Mouse (Mus musculus) brain, adult 2 months (tissue): ENCODE results near the gene Prkg1.

Experiments
- DNase-seq: peaks from one replicate; pipeline ENCODE4 v3.0.0; 2011; ENCODE audit warnings: low read depth, low spot score

The Prkg1 gene

DNA sequence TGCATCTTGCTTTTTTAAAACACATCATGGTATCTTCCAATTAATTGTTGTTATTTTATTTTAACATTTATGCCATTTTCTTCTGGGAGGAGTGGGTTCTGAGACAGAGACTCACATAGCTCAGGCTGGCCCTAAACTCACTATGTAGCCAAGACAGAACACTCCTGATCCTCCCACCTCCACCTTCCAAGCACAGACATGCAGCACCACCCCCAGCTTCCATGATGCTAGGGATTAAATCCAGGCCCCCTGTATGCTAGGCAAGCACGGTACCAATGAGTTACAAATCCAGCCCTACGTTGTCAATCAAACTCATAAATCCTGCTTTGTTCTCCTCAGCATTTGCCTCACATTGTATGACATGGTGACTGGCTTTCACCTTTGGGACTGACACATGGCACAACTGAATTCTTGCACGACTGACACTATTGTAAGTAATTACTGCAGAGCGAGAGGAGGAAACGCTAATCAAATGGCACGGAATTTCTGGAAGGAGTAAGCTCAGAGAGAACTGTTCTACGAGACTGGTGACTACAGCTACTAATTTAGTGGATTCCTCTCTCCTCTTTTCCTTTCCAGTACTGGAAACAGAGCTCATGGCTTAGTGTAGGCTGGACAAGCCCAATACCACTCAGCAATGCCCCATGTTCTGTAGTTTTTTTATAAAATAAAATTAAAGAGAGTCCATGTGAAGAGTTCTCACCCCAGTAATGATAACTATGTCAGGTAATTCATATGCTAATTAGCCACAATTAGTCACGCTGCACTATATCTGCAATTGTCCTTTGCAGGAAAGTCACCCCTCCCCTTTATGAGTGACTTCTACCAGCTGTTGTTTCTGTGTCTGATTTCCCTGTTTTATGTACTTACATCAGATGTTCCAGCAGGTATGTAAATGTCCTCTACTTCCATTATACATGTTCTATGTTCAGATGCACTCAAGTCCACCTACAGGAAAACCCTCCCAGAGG is 133.6 kb downstream of the Prkg1 start:
- no peak for DNase-seq

- no peak for DNase-seq
These were observed 143.1 kb downstream of the Prkg1 start for GRCm38 (mm10) chr19:31621716-31622115.

GRCm38 (mm10) chr19:31616830-31617229 is 148.0 kb downstream of the Prkg1 start:
- DNase-seq, result no peak

DNA sequence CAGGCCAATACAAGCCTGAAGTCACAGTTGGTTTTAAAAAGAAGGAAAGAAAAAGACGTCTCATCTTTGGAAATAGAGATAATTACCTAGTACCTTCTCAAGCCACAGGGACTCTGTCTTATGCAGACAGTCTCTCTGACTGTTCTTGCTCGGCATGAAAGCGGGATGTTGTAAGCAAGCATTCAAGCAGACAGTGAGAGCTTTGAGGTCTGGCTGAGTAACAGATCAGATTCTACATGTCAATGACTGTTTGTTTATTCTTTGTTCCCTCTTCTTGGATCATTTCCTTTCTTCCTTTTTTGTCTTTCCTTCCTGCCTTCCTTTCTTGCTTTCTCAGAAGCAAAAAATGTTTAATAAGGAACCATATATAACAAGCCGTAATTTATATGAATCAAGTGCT is 148.7 kb downstream of the Prkg1 start:
- DNase-seq, result no peak

GRCm38 (mm10) chr19:31613146-31613545 is 151.7 kb downstream of the Prkg1 start:
- DNase-seq, result peak; percentile 38

GRCm38 (mm10) chr19:31602578-31602977 is 162.3 kb downstream of the Prkg1 start:
- no peak for DNase-seq

DNA sequence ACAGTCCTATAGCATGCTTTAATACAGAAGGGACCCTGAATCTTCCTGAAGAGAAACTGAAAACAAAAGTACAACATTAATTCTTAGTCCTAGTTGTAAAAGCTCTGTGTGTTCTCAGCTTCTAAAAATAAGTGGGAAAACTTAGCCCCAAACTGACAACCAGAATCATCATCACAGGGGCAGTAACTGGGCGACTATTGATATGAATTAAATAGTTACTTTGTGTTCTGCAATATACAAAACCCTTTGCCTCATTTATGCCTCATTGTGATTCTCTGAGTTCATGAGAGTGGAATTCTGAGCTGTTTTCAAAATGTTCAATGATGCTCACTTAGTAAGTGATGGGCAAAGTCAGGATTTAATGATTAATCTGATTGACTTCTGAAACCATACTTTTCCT is 170.8 kb downstream of the Prkg1 start:
- no peak for DNase-seq

GRCm38 (mm10) chr19:31590701-31591100 is 174.1 kb downstream of the Prkg1 start:
- no peak for DNase-seq

- DNase-seq, result no peak
These were observed 187.7 kb downstream of the Prkg1 start for GRCm38 (mm10) chr19:31577092-31577491.

GRCm38 (mm10) chr19:31564329-31564728 is 200.5 kb downstream of the Prkg1 start:
- DNase-seq, result peak; percentile 79

- no peak for DNase-seq
These were observed 218.8 kb downstream of the Prkg1 start for GRCm38 (mm10) chr19:31546063-31546462.

- peak; percentile 53 for DNase-seq
These were observed 233.5 kb downstream of the Prkg1 start for GRCm38 (mm10) chr19:31531249-31531740.

DNA sequence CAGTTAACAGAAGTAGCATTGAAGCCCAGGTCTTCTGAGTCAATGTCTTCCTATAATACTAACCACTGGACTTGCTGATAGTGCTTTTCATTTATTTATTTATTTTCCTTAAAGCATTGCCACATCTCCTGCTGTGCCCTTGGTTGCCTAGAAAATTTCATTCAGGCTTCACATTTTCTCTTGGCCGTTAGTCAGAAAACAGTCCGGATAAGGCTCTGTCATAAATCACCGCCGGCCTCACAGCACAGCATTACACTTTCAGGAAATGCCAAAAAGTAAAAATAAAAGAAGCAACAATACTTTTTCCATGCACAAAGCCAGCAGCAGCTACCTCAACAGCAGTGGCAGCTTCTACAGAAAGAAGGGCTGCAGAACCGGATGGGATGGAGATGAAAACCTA is 234.2 kb downstream of the Prkg1 start:
- DNase-seq, result no peak

DNA sequence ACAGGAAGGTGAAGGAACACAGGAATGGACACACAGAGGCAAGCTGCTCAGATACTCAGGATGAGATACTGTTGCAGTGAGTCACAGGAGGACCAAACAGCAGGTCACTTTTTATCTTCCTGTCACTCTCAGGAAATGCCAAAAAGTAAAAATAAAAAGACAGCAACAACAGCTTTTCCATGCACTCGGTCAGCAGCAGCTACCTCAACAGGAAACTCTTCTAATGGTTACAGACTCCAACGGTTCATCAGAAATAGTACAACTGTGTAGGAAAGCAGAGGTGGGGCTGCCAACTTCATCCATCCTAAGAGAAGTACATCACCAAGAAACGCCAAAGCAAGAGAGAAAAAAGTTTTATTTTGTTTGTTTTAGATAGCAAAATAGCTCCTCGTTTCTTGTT is 234.9 kb downstream of the Prkg1 start:
- DNase-seq, result no peak

DNA sequence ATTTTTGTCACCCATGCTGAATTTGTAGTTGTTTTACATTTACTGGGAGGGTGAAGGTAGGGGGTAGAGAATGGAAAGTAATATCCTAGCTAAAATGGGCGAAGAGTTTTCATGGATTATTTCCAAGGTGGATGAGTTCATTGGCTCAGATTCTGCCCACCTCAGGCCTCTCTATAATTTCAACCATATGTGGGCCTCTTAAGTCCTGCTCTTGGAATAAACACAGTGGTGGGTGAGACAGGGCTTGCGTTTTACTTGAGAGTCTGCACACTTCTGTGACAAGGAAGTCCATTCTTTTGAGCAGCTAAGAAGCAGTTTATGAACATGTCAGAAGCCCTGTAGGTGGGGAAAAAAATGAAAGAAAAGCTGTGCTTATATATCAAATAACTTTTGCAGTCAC is 250.3 kb downstream of the Prkg1 start:
- peak; percentile 42 for DNase-seq

- DNase-seq, result no peak
These were observed 257.0 kb downstream of the Prkg1 start for GRCm38 (mm10) chr19:31507831-31508230.

DNA sequence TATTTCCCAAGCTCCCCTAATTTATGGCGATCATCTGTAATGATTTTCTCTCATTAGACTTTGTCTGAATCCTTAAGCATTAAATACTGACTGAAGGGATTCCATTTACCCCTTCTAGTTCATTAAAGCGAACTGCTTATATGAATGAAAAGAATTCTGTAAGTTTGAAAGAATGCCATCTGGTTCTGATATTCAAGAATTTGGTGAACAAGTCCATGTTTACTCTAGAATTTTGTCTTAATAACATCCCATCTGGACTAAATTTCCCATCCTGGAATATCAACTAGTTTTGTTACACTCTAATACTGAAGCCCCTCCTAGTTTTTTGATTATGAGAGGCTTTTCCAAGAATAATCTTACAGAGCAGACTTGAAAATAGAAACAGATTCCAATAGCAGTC is 258.5 kb downstream of the Prkg1 start:
- DNase-seq, result no peak

DNA sequence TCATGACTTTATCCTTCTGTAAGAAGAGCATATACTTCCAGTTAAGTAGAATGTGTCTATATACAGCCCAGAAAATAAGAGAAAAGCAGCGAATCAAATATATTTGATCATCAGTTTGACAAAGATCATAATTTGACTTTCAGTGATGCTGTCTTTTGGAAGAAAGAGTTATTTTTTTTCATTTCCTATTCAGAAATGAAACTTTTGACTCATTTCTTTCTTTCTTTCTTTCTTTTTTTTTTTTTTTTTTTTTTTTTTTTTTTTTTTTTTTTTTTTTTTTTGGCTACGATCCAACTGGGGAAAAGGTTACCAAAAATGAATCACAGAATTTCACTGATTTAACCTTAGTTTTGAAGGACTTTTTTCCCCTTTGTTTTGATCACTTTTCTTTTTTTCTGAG is 259.8 kb downstream of the Prkg1 start:
- no peak for DNase-seq

DNA sequence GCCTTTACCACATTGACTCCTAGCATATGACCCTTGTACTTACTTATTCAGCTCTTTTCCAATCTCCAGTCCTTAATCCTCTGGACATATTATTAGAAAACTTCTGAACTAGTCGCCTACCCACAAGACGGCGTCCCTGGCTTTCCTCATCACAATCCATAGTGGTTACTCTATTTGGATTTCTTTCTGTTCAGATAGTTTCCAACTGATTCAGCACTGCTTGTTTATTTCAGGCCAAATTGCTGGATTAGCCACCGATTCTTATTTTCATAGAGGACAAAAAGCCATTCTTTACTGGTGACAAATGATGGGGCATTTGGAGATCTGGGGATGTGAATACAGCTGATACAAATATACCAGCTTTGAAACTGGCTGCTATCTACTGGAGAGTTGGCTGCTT is 267.4 kb downstream of the Prkg1 start:
- DNase-seq, result no peak

- peak; percentile 40 for DNase-seq
These were observed 275.2 kb downstream of the Prkg1 start for GRCm38 (mm10) chr19:31489606-31490005.

DNA sequence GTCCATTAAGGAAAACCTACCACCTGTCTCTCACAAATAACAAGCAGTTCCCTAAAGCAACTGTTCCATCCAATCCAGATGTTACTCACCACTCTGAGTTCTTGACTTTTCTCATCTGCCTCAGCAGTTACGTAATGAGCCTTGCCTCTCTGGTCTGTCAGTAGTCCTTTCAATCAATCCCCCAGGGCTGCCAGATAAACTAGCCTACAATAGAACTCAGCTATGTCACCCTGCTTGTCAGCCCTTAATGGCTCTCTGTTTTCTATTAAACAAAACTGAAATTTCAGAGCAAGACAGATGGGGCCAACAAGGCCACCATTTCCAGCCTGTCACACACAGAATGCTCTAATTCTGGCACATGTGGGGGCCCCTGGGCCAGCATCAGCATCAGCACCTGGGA is 293.1 kb downstream of the Prkg1 start:
- DNase-seq, result no peak

GRCm38 (mm10) chr19:31460188-31460587 is 304.6 kb downstream of the Prkg1 start:
- no peak for DNase-seq

DNA sequence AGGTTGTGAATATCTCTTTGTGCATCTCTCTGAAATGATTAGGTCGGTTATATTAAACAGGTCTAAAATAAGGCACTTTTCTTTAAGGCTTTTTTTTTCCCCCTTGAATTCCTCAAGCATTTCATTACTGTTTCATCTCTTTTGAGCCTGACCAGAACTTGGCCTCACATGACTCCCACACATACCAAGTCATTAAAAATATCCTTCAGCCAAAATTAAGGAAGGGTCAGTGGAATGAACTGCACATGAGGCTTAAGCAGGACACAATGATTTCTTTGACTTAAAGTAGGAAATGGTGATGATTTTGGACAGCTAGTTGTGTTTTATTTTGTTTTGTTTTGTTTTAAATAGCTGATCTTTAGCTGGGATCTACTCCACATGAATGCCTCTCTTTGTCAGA is 320.7 kb downstream of the Prkg1 start:
- DNase-seq, result no peak
